Mouse (Mus musculus) heart, embryonic 13.5 days (tissue): ENCODE measurements around the gene Galnt6. TPM values are rescaled to one million over a fixed set of nuclear protein-coding genes. Genes with fewer than 3 reads are reported as not detected.

ENCODE experiments used
- ATAC-seq: fragments of 200-750 bp; cut with Nextera tagmentation; 2 replicates; pipeline ENCODE4 v1.8.0; 2017; ENCODE audit warnings: moderate TSS enrichment; ENCODE audit not compliant: insufficient number of reproducible peaks, low FRiP score, low TSS enrichment; ENCODE audit errors: extremely low read depth
- H3K27ac ChIP-seq: fragments of 300-500 bp; sonication (generic); replicated peaks from 2 replicates; pipeline ENCODE4 v1.5.1; 2015; ENCODE audit warnings: moderate library complexity, mild to moderate bottlenecking, inconsistent platforms
- H3K27me3 ChIP-seq: fragments of 300-500 bp; sonication (generic); replicated peaks from 2 replicates; pipeline ENCODE4 v1.6.1; 2015; ENCODE audit warnings: mild to moderate bottlenecking, inconsistent platforms
- H3K36me3 ChIP-seq: fragments of 300-500 bp; sonication (generic); 2 replicates; pipeline ENCODE4 v1.6.1; 2015; ENCODE audit warnings: mild to moderate bottlenecking, inconsistent platforms
- H3K4me1 ChIP-seq: fragments of 300-500 bp; sonication (generic); 2 replicates; pipeline ENCODE4 v1.6.1; 2015; ENCODE audit warnings: inconsistent platforms
- H3K4me2 ChIP-seq: fragments of 300-500 bp; sonication (generic); 2 replicates; pipeline ENCODE4 v1.6.1; 2015; ENCODE audit warnings: inconsistent platforms, mild to moderate bottlenecking, moderate library complexity
- H3K4me3 ChIP-seq: fragments of 300-500 bp; sonication (generic); 2 replicates; pipeline ENCODE4 v1.5.1; 2015; ENCODE audit warnings: moderate library complexity, mild to moderate bottlenecking, inconsistent platforms
- H3K9ac ChIP-seq: fragments of 300-500 bp; sonication (generic); 2 replicates; pipeline ENCODE4 v1.6.1; 2015; ENCODE audit warnings: inconsistent platforms, mild to moderate bottlenecking, moderate library complexity
- H3K9me3 ChIP-seq: fragments of 300-500 bp; sonication (generic); 2 replicates; pipeline ENCODE4 v1.6.1; 2016; ENCODE audit warnings: inconsistent platforms
- WGBS: fragments of 180-500 bp; shearing (Covaris S2); methylation state at CpG from one replicate; pipeline ENCODE4 v1.1.7; 2015; ENCODE audit warnings: mixed read lengths; 5-methylcytosine and 5-hydroxymethylcytosine counted together
- polyA plus RNA-seq: library from polyadenylated mRNA; unstranded; fragments of >200 nt; fragmentation: Nextera tagmentation; extraction: Ambion mirVana; gene quantifications from 2 replicates; pipeline ENCODE4 v1.2.1, GENCODE M21; 2015

Galnt6 gene
- polyA plus RNA-seq, 1 experiment from 2014 or later = 0.13 TPM

GRCm38 (mm10) chr15:100764163-100764951, 35.2 kb upstream of the Galnt6 start:
- Histone ChIP-seq H3K36me3 (no peaks in the 10 kb centered on the region), H3K4me2 (no peak overlapping the region), H3K27me3 (peaks cover 88% of the 10 kb centered on the region), H3K9me3 (0 out of 2 replicates have a peak, but pooled peaks cover 1% of the 10 kb centered on the region), H3K4me3 (no peak overlapping the region), H3K27ac (no peak overlapping the region), H3K9ac (no peak overlapping the region), H3K4me1 (peaks cover 13% of the 10 kb centered on the region)
- 68% methylated on average over 16 of the region's 16 CpGs for WGBS
- ATAC-seq = no peak

GRCm38 (mm10) chr15:100762649-100763048, 33.5 kb upstream of the Galnt6 start:
- Histone ChIP-seq H3K9me3 (no peaks in the 10 kb centered on the region), H3K4me1 (peaks cover 14% of the 10 kb centered on the region), H3K27me3 (peaks cover 86% of the 10 kb centered on the region), H3K4me3 (no peak overlapping the region), H3K36me3 (no peaks in the 10 kb centered on the region), H3K9ac (no peak overlapping the region), H3K4me2 (peak overlapping the region; percentile 74), H3K27ac (no peak overlapping the region)
- ATAC-seq = no peak
- WGBS = 43% methylated on average over 8 of the region's 8 CpGs

GRCm38 (mm10) chr15:100761419-100762185, 32.4 kb upstream of the Galnt6 start, which contains the start of gene Slc4a8:
Gene Slc4a8, plus strand, starts transcription at chr15:100761747.
- under 1% methylated on average over 55 of the region's 64 CpGs for WGBS
- Histone ChIP-seq H3K9me3 (no peaks in the 10 kb centered on the region), H3K27ac (no peak within 1 kb of the TSS), H3K4me1 (peaks cover 16% of the 10 kb centered on the region), H3K27me3 (peaks cover 85% of the 10 kb centered on the region), H3K9ac (peak within 1 kb of the TSS; percentile 73), H3K4me3 (peak within 1 kb of the TSS; percentile 60), H3K4me2 (peak within 1 kb of the TSS; percentile 74), H3K36me3 (no peaks in the 10 kb centered on the region)
- peak; percentile 83 for ATAC-seq

- H3K4me1 ChIP-seq = peaks cover 16% of the 10 kb centered on the region
- no peaks in the 10 kb centered on the region for H3K9me3 ChIP-seq
- H3K27me3 ChIP-seq = peaks cover 85% of the 10 kb centered on the region
- H3K27ac ChIP-seq = no peak overlapping the region
- H3K36me3 ChIP-seq = no peaks in the 10 kb centered on the region
- no peak overlapping the region for H3K9ac ChIP-seq
- ATAC-seq = no peak
- 28% methylated on average over 9 of the region's 9 CpGs for WGBS
- peak overlapping the region; percentile 74 for H3K4me2 ChIP-seq
- H3K4me3 ChIP-seq = peak overlapping the region; percentile 60
Measured at GRCm38 (mm10) chr15:100761036-100761418, 31.9 kb upstream of the Galnt6 start.

GRCm38 (mm10) chr15:100759286-100759685, 30.1 kb upstream of the Galnt6 start:
- Histone ChIP-seq H3K9me3 (no peaks in the 10 kb centered on the region), H3K4me3 (no peak overlapping the region), H3K9ac (no peak overlapping the region), H3K4me1 (peaks cover 25% of the 10 kb centered on the region), H3K36me3 (no peaks in the 10 kb centered on the region), H3K4me2 (no peak overlapping the region), H3K27me3 (peaks cover 71% of the 10 kb centered on the region), H3K27ac (no peak overlapping the region)
- no peak for ATAC-seq
- 83% methylated on average over 10 of the region's 10 CpGs for WGBS

GRCm38 (mm10) chr15:100757527-100757978, 28.4 kb upstream of the Galnt6 start:
- Histone ChIP-seq H3K4me3 (no peak overlapping the region), H3K27ac (no peak overlapping the region), H3K27me3 (peaks cover 71% of the 10 kb centered on the region), H3K4me1 (peaks cover 25% of the 10 kb centered on the region), H3K4me2 (peak overlapping the region; percentile 30; the same call in 1 of the 2 replicates), H3K9ac (no peak overlapping the region), H3K9me3 (no peaks in the 10 kb centered on the region), H3K36me3 (no peaks in the 10 kb centered on the region)
- under 1% methylated on average over 7 of the region's 7 CpGs for WGBS
- ATAC-seq = no peak

GRCm38 (mm10) chr15:100755881-100756624, 26.9 kb upstream of the Galnt6 start:
- ATAC-seq = no peak
- no peak overlapping the region for H3K4me3 ChIP-seq
- no peak overlapping the region for H3K9ac ChIP-seq
- H3K27ac ChIP-seq = no peak overlapping the region
- no peaks in the 10 kb centered on the region for H3K36me3 ChIP-seq
- no peak overlapping the region for H3K4me2 ChIP-seq
- H3K4me1 ChIP-seq = peaks cover 14% of the 10 kb centered on the region
- WGBS = 60% methylated on average over 3 of the region's 3 CpGs
- no peaks in the 10 kb centered on the region for H3K9me3 ChIP-seq
- H3K27me3 ChIP-seq = peaks cover 61% of the 10 kb centered on the region

- no peaks in the 10 kb centered on the region for H3K9me3 ChIP-seq
- 50% methylated on average over 6 of the region's 8 CpGs for WGBS
- no peak overlapping the region for H3K27ac ChIP-seq
- peak overlapping the region; percentile 54 for H3K4me2 ChIP-seq
- H3K4me3 ChIP-seq = no peak overlapping the region; the same call in 1 of the 2 replicates
- ATAC-seq = no peak
- H3K9ac ChIP-seq = peak overlapping the region; percentile 28; the same call in 1 of the 2 replicates
- H3K4me1 ChIP-seq = peaks cover 12% of the 10 kb centered on the region
- H3K36me3 ChIP-seq = no peaks in the 10 kb centered on the region
- H3K27me3 ChIP-seq = peaks cover 55% of the 10 kb centered on the region
Measured at GRCm38 (mm10) chr15:100755498-100755859, 26.3 kb upstream of the Galnt6 start.

GRCm38 (mm10) chr15:100754805-100755497, 25.8 kb upstream of the Galnt6 start:
- Histone ChIP-seq H3K4me2 (peak overlapping the region; percentile 54), H3K9ac (peak overlapping the region; percentile 28; the same call in 1 of the 2 replicates), H3K4me3 (peak overlapping the region; percentile 21), H3K27ac (no peak overlapping the region), H3K9me3 (no peaks in the 10 kb centered on the region), H3K4me1 (peaks cover 12% of the 10 kb centered on the region), H3K36me3 (no peaks in the 10 kb centered on the region), H3K27me3 (peaks cover 54% of the 10 kb centered on the region)
- 7% methylated on average over 11 of the region's 11 CpGs for WGBS
- ATAC-seq = no peak

GRCm38 (mm10) chr15:100754041-100754440, 24.9 kb upstream of the Galnt6 start:
- no peaks in the 10 kb centered on the region for H3K36me3 ChIP-seq
- no peak overlapping the region for H3K4me3 ChIP-seq
- no peak for ATAC-seq
- 39% methylated on average over 7 of the region's 7 CpGs for WGBS
- no peak overlapping the region for H3K9ac ChIP-seq
- H3K27ac ChIP-seq = no peak overlapping the region
- H3K4me1 ChIP-seq = peaks cover 12% of the 10 kb centered on the region
- H3K27me3 ChIP-seq = peaks cover 51% of the 10 kb centered on the region
- H3K9me3 ChIP-seq = no peaks in the 10 kb centered on the region
- H3K4me2 ChIP-seq = no peak overlapping the region
